Mouse (Mus musculus): ENCODE results near the gene Actl10. TPM values are rescaled to one million over a fixed set of nuclear protein-coding genes. Genes with fewer than 3 reads are reported as not detected.

Actl10 gene
- polyA plus RNA-seq, 1 experiment from 2014 or later = not detected

GRCm38 (mm10) chr2:154539720-154540119 lies 11.9 kb upstream of the Actl10 start:
- Histone ChIP-seq H3K9me3 (ENCODE audit: control insufficient read depth, low read length) (no peaks in the 10 kb centered on the region), H3K9ac (ENCODE audit: low read length) (no peak overlapping the region), H3K4me1 (ENCODE audit: control insufficient read depth in 2 of 2, insufficient read depth in 2 of 2, low read length in 2 of 2) (peaks cover 6 to 9% of the 10 kb centered on the region in 2 experiments; a peak in 3 of 4 replicates), H3K4me3 (ENCODE audit: control insufficient read depth in 1 of 2, insufficient read depth in 1 of 2, low read depth in 1 of 2, low read length in 2 of 2) (no peak overlapping the region), H3K4me2 (ENCODE audit: low read length) (no peak overlapping the region), H3K27me3 (ENCODE audit: control insufficient read depth, insufficient read depth, low read length) (no peaks in the 10 kb centered on the region), H3K36me3 (ENCODE audit: control insufficient read depth, insufficient read depth, low read length) (peaks cover 46% of the 10 kb centered on the region), H3K27ac (replicated peaks in 1 of 2; ENCODE audit: control insufficient read depth in 1 of 2, insufficient read depth in 1 of 2, low read depth in 2 of 2, low read length in 2 of 2) (no peak overlapping the region)
- no peak for ATAC-seq (ENCODE audit: insufficient number of reproducible peaks, insufficient read depth, low FRiP score, low read depth)
- 81% methylated on average over 3 of the region's 3 CpGs for WGBS

GRCm38 (mm10) chr2:154541630-154542029 lies 9.9 kb upstream of the Actl10 start:
- no peak overlapping the region for H3K4me2 ChIP-seq (ENCODE audit: low read length)
- H3K9ac ChIP-seq (ENCODE audit: low read length) = no peak overlapping the region
- peaks cover 27% of the 10 kb centered on the region for H3K36me3 ChIP-seq (ENCODE audit: control insufficient read depth, insufficient read depth, low read length)
- no peak overlapping the region for H3K4me3 ChIP-seq (ENCODE audit: control insufficient read depth in 1 of 2, insufficient read depth in 1 of 2, low read depth in 1 of 2, low read length in 2 of 2)
- no peaks in the 10 kb centered on the region for H3K27me3 ChIP-seq (ENCODE audit: control insufficient read depth, insufficient read depth, low read length)
- ATAC-seq (ENCODE audit: insufficient number of reproducible peaks, insufficient read depth, low FRiP score, low read depth) = no peak
- 84% methylated on average over 2 of the region's 2 CpGs for WGBS
- no peak overlapping the region for H3K27ac ChIP-seq (replicated peaks in 1 of 2; ENCODE audit: control insufficient read depth in 1 of 2, insufficient read depth in 1 of 2, low read depth in 2 of 2, low read length in 2 of 2)
- no peaks in the 10 kb centered on the region for H3K9me3 ChIP-seq (ENCODE audit: control insufficient read depth, low read length)
- H3K4me1 ChIP-seq (ENCODE audit: control insufficient read depth in 2 of 2, insufficient read depth in 2 of 2, low read length in 2 of 2) = peaks cover 6 to 9% of the 10 kb centered on the region in 2 experiments; a peak in 3 of 4 replicates

- Histone ChIP-seq H3K4me3 (ENCODE audit: control insufficient read depth in 1 of 2, insufficient read depth in 1 of 2, low read depth in 1 of 2, low read length in 2 of 2) (no peak overlapping the region), H3K4me1 (ENCODE audit: control insufficient read depth in 2 of 2, insufficient read depth in 2 of 2, low read length in 2 of 2) (peaks cover 0 to 2% of the 10 kb centered on the region in 2 experiments; a peak in 1 of 4 replicates), H3K4me2 (ENCODE audit: low read length) (no peak overlapping the region), H3K36me3 (ENCODE audit: control insufficient read depth, insufficient read depth, low read length) (0 out of 2 replicates have a peak, but pooled peaks cover 9% of the 10 kb centered on the region), H3K27ac (replicated peaks in 1 of 2; ENCODE audit: control insufficient read depth in 1 of 2, insufficient read depth in 1 of 2, low read depth in 2 of 2, low read length in 2 of 2) (no peak overlapping the region), H3K9ac (ENCODE audit: low read length) (no peak overlapping the region), H3K9me3 (ENCODE audit: control insufficient read depth, low read length) (no peaks in the 10 kb centered on the region), H3K27me3 (ENCODE audit: control insufficient read depth, insufficient read depth, low read length) (no peaks in the 10 kb centered on the region)
- ATAC-seq (ENCODE audit: insufficient number of reproducible peaks, insufficient read depth, low FRiP score, low read depth) = no peak
- 80% methylated on average over 9 of the region's 9 CpGs for WGBS
Measured at GRCm38 (mm10) chr2:154543567-154544347, 7.8 kb upstream of the Actl10 start.

- WGBS = 90% methylated on average over 10 of the region's 10 CpGs
- no peak within 1 kb of the TSS for H3K4me2 ChIP-seq (ENCODE audit: low read length)
- H3K4me1 ChIP-seq (ENCODE audit: control insufficient read depth in 2 of 2, insufficient read depth in 2 of 2, low read length in 2 of 2) = peaks cover 5 to 14% of the 10 kb centered on the region in 2 experiments
- H3K27ac ChIP-seq (replicated peaks in 1 of 2; ENCODE audit: control insufficient read depth in 1 of 2, insufficient read depth in 1 of 2, low read depth in 2 of 2, low read length in 2 of 2) = no peak within 1 kb of the TSS
- H3K4me3 ChIP-seq (ENCODE audit: control insufficient read depth in 1 of 2, insufficient read depth in 1 of 2, low read depth in 1 of 2, low read length in 2 of 2) = no peak within 1 kb of the TSS
- peaks cover 19% of the 10 kb centered on the region for H3K27me3 ChIP-seq (ENCODE audit: control insufficient read depth, insufficient read depth, low read length)
- H3K9me3 ChIP-seq (ENCODE audit: control insufficient read depth, low read length) = no peaks in the 10 kb centered on the region
- no peak for ATAC-seq (ENCODE audit: insufficient number of reproducible peaks, insufficient read depth, low FRiP score, low read depth)
- 0 out of 2 replicates have a peak, but pooled peaks cover 6% of the 10 kb centered on the region for H3K36me3 ChIP-seq (ENCODE audit: control insufficient read depth, insufficient read depth, low read length)
- H3K9ac ChIP-seq (ENCODE audit: low read length) = no peak within 1 kb of the TSS
Measured at GRCm38 (mm10) chr2:154546711-154547110, 4.9 kb upstream of the Actl10 start, which contains the start of gene 1700003F12Rik. TSS of gene 1700003F12Rik (plus strand) at chr2:154547085.

DNA sequence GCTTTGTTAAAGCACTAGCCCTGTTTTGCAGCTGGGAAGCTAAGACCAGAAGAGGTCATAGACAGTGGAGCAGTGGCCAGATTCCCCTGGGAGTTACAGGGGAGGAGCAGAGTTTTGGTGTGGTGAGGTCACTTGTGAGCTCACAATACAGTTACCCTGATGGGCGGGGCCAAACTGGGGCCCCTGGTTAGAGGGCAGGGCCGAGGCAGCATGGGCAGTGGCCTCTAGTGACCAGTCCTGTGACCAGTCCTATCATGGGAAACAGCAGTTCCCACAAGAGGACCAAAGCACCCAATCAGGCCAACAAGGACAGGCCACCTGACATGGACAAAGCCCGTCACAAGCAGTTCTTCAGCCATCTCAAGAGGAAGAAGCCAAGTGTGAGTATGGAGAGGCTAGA lies 2.9 kb upstream of the Actl10 start:
- no peaks in the 10 kb centered on the region for H3K9me3 ChIP-seq (ENCODE audit: control insufficient read depth, low read length)
- WGBS = 51% methylated on average over 3 of the region's 3 CpGs
- no peak overlapping the region for H3K4me3 ChIP-seq (ENCODE audit: control insufficient read depth in 1 of 2, insufficient read depth in 1 of 2, low read depth in 1 of 2, low read length in 2 of 2)
- peaks cover 15 to 24% of the 10 kb centered on the region in 2 experiments for H3K4me1 ChIP-seq (ENCODE audit: control insufficient read depth in 2 of 2, insufficient read depth in 2 of 2, low read length in 2 of 2)
- no peak overlapping the region for H3K9ac ChIP-seq (ENCODE audit: low read length)
- H3K27me3 ChIP-seq (ENCODE audit: control insufficient read depth, insufficient read depth, low read length) = peaks cover 25% of the 10 kb centered on the region
- no peak overlapping the region; the same call in 1 of the 2 replicates for H3K4me2 ChIP-seq (ENCODE audit: low read length)
- H3K27ac ChIP-seq (replicated peaks in 1 of 2; ENCODE audit: control insufficient read depth in 1 of 2, insufficient read depth in 1 of 2, low read depth in 2 of 2, low read length in 2 of 2) = no peak overlapping the region
- ATAC-seq (ENCODE audit: insufficient number of reproducible peaks, insufficient read depth, low FRiP score, low read depth) = no peak
- no peaks in the 10 kb centered on the region for H3K36me3 ChIP-seq (ENCODE audit: control insufficient read depth, insufficient read depth, low read length)

DNA sequence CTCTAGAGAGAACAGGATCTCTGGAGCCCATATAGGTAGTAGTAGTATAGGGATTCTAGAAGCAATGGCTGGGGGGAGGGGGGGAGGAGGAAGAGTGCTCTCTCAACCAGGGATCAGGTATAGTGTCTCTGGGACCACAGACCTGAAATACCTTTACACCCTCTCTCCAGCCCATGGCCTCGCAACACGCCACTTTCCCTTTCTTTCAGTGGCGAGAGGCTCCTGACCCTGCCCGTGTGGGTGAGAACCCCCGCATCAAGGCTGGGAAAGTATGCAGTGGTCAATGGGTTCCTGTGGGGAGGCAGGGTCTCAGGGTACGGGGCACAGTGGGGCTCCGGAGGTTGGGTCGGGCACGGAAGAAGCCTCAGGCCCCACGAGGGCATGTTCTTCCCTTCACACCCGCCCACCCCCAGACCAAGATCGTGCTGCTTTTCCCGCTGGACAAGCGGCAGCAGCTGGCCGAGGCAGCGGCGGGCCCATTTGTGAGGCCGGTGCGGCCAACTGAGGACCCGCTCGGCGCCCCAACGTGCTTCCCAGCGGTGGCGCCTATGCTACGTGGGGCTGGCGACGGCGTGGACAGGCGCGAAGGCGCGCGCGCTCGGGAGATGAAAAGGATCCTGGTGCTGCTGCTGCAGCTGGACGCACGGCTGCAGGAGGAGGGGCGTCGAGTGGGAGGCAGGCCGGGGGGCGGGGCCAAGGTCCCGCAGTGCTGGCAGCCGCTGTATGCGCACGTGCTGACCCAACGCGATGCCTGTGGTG lies 2.3 kb upstream of the Actl10 start:
- H3K27ac ChIP-seq (replicated peaks in 1 of 2; ENCODE audit: control insufficient read depth in 1 of 2, insufficient read depth in 1 of 2, low read depth in 2 of 2, low read length in 2 of 2) = no peak overlapping the region
- H3K9me3 ChIP-seq (ENCODE audit: control insufficient read depth, low read length) = no peaks in the 10 kb centered on the region
- H3K9ac ChIP-seq (ENCODE audit: low read length) = peak overlapping the region; percentile 66; the same call in 1 of the 2 replicates
- peaks cover 25% of the 10 kb centered on the region for H3K27me3 ChIP-seq (ENCODE audit: control insufficient read depth, insufficient read depth, low read length)
- peak; percentile 41; the same call in 1 of the 2 replicates for ATAC-seq (ENCODE audit: insufficient number of reproducible peaks, insufficient read depth, low FRiP score, low read depth)
- no peaks in the 10 kb centered on the region for H3K36me3 ChIP-seq (ENCODE audit: control insufficient read depth, insufficient read depth, low read length)
- H3K4me3 ChIP-seq (ENCODE audit: control insufficient read depth in 1 of 2, insufficient read depth in 1 of 2, low read depth in 1 of 2, low read length in 2 of 2) = peak overlapping the region; percentile 35 to 46
- H3K4me2 ChIP-seq (ENCODE audit: low read length) = peak overlapping the region; percentile 88
- H3K4me1 ChIP-seq (ENCODE audit: control insufficient read depth in 2 of 2, insufficient read depth in 2 of 2, low read length in 2 of 2) = peaks cover 15 to 24% of the 10 kb centered on the region in 2 experiments
- WGBS = 4% methylated on average over 39 of the region's 48 CpGs

DNA sequence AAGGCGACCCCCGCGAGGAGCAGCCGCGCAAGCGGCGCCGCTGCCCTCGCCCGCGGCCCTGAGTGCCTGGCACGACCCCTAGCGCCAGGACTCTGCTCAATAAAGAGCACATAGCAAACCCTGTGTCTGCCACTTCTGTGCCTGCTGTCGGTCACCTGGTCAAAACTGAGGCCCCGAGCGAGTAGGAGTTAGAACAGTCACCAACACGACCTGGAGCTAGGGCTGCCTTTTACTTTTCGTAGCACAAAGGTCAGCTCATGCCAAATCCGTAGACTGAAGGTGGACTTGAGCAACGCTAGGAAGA lies 1.7 kb upstream of the Actl10 start:
- H3K27me3 ChIP-seq (ENCODE audit: control insufficient read depth, insufficient read depth, low read length) = peaks cover 25% of the 10 kb centered on the region
- H3K36me3 ChIP-seq (ENCODE audit: control insufficient read depth, insufficient read depth, low read length) = no peaks in the 10 kb centered on the region
- peak overlapping the region; percentile 88 for H3K4me2 ChIP-seq (ENCODE audit: low read length)
- no peak; the same call in 1 of the 2 replicates for ATAC-seq (ENCODE audit: insufficient number of reproducible peaks, insufficient read depth, low FRiP score, low read depth)
- H3K27ac ChIP-seq (replicated peaks in 1 of 2; ENCODE audit: control insufficient read depth in 1 of 2, insufficient read depth in 1 of 2, low read depth in 2 of 2, low read length in 2 of 2) = no peak overlapping the region
- peaks cover 15 to 24% of the 10 kb centered on the region in 2 experiments for H3K4me1 ChIP-seq (ENCODE audit: control insufficient read depth in 2 of 2, insufficient read depth in 2 of 2, low read length in 2 of 2)
- H3K9me3 ChIP-seq (ENCODE audit: control insufficient read depth, low read length) = no peaks in the 10 kb centered on the region
- H3K4me3 ChIP-seq (ENCODE audit: control insufficient read depth in 1 of 2, insufficient read depth in 1 of 2, low read depth in 1 of 2, low read length in 2 of 2) = peak overlapping the region in 1 of 2 experiments; percentile 46; a peak in 2 of 4 replicates
- WGBS = 13% methylated on average over 20 of the region's 20 CpGs
- no peak overlapping the region for H3K9ac ChIP-seq (ENCODE audit: low read length)
